ENCODE assay signal across 8 mouse cellular contexts in the genomic region with DNA sequence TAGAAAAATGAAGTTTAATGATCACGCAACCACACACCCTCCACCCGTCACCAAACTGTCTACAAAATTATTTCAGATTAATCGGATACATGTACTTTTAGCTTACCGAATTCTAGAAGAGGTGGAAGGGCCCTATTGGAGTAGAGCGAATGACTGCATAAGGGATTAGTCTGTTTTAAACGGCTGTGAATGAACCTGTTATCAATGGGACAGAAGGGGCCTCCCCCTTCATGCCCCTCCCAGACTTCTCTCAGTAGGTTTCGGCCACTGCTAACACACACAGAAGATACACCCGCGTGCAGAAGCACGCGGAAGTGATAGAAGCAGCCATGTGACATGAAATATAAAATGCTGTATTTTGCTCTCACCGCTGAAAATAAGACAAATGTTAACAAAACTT. TPM values are rescaled to one million over a fixed set of nuclear protein-coding genes. Genes with fewer than 3 reads are reported as not detected.
DNase-seq lines count a peak whose midpoint lies in the region; ATAC-seq and TF ChIP-seq lines count a peak whose summit lies in the region.

A gene (minus strand): TSS at position 150 of the 400 bp plus-strand sequence.

- DNase-seq in lung, postnatal 36 days, result no peak
- no peak for DNase-seq in urinary bladder, postnatal 4 days (ENCODE audit: low spot score in 2 of 2)
- no peak for DNase-seq in right cerebral cortex, postnatal 14 days
- DNase-seq in right cerebral cortex, postnatal 4 days, result no peak

- 8% methylated on average over 12 of the region's 12 CpGs for WGBS in lung, embryonic 16.5 days

- H3K27me3 ChIP-seq in lung, embryonic 16.5 days (ENCODE audit: control insufficient read depth, insufficient read depth, low read depth, low read length), result no peaks in the 10 kb centered on the region

- no peaks in the 10 kb centered on the region for H3K9me3 ChIP-seq in lung, embryonic 16.5 days (ENCODE audit: control insufficient read depth, low read length)

- no peaks in the 10 kb centered on the region for H3K36me3 ChIP-seq in lung, embryonic 16.5 days (ENCODE audit: control insufficient read depth, insufficient read depth, low read length)

- TF ChIP-seq CTCF in bone marrow macrophage, adult 2 months (IDR thresholded peaks at IDR 0.05; ENCODE audit: low read depth, low read length), result no peak

- ATAC-seq in lung, embryonic 16.5 days (ENCODE audit: low read depth), result no peak
- peak; percentile 40 for ATAC-seq in granulocyte monocyte progenitor cell, adult 5-6 weeks (replicated peaks; ENCODE audit: poor library complexity, severe bottlenecking)
- ATAC-seq in megakaryocyte, adult 5-6 weeks (ENCODE audit: poor library complexity, severe bottlenecking), result 0 out of 2 replicates have a peak, but pooled peaks have one; percentile 19

- no peak for TF ChIP-seq POLR2A in bone marrow macrophage, adult 2 months (IDR thresholded peaks at IDR 0.05; ENCODE audit: borderline replicate concordance, low read depth, low read length)

- H3K9ac ChIP-seq in lung, embryonic 16.5 days (ENCODE audit: low read length), result peak within 1 kb of the TSS; percentile 95

- peak within 1 kb of the TSS; percentile 97 for H3K27ac ChIP-seq in lung, embryonic 16.5 days (ENCODE audit: low read length)
- peak within 1 kb of the TSS; percentile 58 for H3K27ac ChIP-seq in bone marrow macrophage, adult 2 months (ENCODE audit: insufficient read depth, low read depth, low read length)

- H3K4me1 ChIP-seq in lung, embryonic 16.5 days (replicated peaks; ENCODE audit: control insufficient read depth, insufficient read depth, low read length), result peaks cover 11% of the 10 kb centered on the region
- H3K4me1 ChIP-seq in bone marrow macrophage, adult 2 months (ENCODE audit: control insufficient read depth, insufficient read depth, low read length), result peaks cover 8% of the 10 kb centered on the region

- peak within 1 kb of the TSS; percentile 85 for H3K4me2 ChIP-seq in lung, embryonic 16.5 days (ENCODE audit: low read depth, low read length)

- peak within 1 kb of the TSS; percentile 98 for H3K4me3 ChIP-seq in lung, embryonic 16.5 days (ENCODE audit: low read length)
- peak within 1 kb of the TSS; percentile 88 for H3K4me3 ChIP-seq in bone marrow macrophage, adult 2 months (ENCODE audit: insufficient read depth, low read length)

RNA-seq across cellular contexts. Expression of the gene that starts here (rescaled TPM):
- 5.3 and 5.5 TPM in 2 replicates for polyA plus RNA-seq in lung, embryonic 16.5 days (2015; fragmentation: Nextera tagmentation; extraction: Ambion mirVana)
- 2.1 and 2.3 TPM in 2 replicates for polyA plus RNA-seq in bone marrow macrophage, adult 2 months (2012; ENCODE audit: insufficient read depth, insufficient read length, missing spikeins)
- 1.7 TPM in 1 of 2 replicates, not detected in the other for total RNA-seq in granulocyte monocyte progenitor cell, adult 5-6 weeks (2014; fragmentation: Nextera tagmentation)
- 0.60 and 1.1 TPM in 2 replicates for total RNA-seq in granulocyte monocyte progenitor cell, adult 5-6 weeks (2017)
- 0.42 and 0.84 TPM in 2 replicates for total RNA-seq in megakaryocyte, adult 5-6 weeks (2015)
- 0.24 and 0.81 TPM in 2 replicates for total RNA-seq in megakaryocyte, adult 5-6 weeks (2017)

Comparison
In these comparisons a context has a peak if more than half of its experiments do, and no peak if none do; other contexts are left out.
1. Peak in ATAC-seq in megakaryocyte, adult 5-6 weeks; RNA of the gene not detected or under 1 TPM.